Mouse (Mus musculus): Measurements from ENCODE around the gene Dnajc15.

GRCm38 (mm10) chr14:77819841-77820240 is 55.1 kb downstream of the Dnajc15 start:
- no peak for TF ChIP-seq CTCF (IDR thresholded peaks at IDR 0.05; ENCODE audit: control insufficient read depth, insufficient read depth, insufficient read length)
- TF ChIP-seq USF1 (IDR thresholded peaks at IDR 0.05; ENCODE audit: low read depth): no peak
- TF ChIP-seq MAX (IDR thresholded peaks at IDR 0.05): no peak
- TF ChIP-seq CEBPB (IDR thresholded peaks at IDR 0.05; ENCODE audit: low read depth): no peak
- no peak for TF ChIP-seq MYOG (IDR thresholded peaks at IDR 0.05; ENCODE audit: control insufficient read depth, extremely low read depth, insufficient read length)
- no peak for TF ChIP-seq MYOD1 (IDR thresholded peaks at IDR 0.05; ENCODE audit: control insufficient read depth, insufficient read length, low read depth)
- no peak for TF ChIP-seq FOSL1 (IDR thresholded peaks at IDR 0.05; ENCODE audit: insufficient read depth, low read length, poor library complexity, severe bottlenecking)
